Mouse (Mus musculus): Measurements from ENCODE around the gene Cdk5. TPM values are rescaled to one million over a fixed set of nuclear protein-coding genes. Genes with fewer than 3 reads are reported as not detected.

The Cdk5 gene
- 53.5 and 59.5 TPM in 2 replicates for polyA plus RNA-seq (2015; fragmentation: Nextera tagmentation; extraction: Ambion mirVana)

DNA sequence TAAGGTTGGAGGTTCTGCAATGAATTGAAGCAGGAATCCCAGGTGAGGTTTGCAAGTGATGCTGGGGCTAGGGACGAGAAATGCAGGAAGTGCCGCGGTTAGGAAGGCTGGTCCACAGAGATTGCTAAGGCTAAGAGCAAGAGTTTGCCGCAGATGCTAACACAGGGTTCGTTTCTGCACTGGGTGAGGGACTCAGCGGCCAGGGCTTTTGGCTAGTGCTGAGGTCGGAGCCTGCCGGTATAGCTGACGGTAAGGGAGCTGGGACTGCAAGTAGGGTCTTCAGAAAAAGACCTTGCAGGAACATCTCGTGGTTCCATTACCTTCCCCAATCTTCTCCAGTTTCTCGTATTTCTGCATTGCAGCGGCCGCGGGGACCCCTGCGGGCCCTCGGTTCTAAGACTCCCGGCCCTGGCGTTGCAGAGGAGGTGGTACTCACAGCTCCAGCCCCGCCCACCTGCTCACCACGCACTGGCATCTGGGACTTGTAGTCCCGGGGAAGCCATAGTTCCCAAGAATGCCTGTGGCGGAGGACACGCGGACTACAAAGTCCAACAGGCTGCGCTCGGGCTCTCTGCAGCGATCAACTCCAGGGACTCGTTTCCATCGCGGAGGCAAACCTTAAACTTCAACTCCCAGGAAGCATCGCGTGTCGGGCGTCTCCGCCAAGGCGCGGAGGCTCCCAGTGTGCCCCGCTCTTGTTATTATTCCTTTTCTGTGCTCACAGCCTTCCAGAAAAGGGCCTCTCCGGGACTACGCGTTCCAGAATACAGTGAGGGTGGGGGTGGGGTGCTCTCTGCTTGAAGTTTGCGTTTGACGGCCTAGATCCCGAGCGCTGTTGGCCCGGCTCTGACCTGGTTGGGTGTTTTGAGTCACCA, at the start of gene Cdk5, which contains the start of gene Slc4a2:
Gene Cdk5 (minus strand): TSS at position 402 of the 875 bp plus-strand sequence.
Gene Slc4a2 (plus strand): TSS at position 709 of the 875 bp plus-strand sequence.
- H3K4me3 ChIP-seq = peak within 1 kb of the TSS; percentile 70
- no peaks in the 10 kb centered on the region for H3K9me3 ChIP-seq
- ATAC-seq (ENCODE audit: low FRiP score, low read depth) = peak; percentile 94
- no peaks in the 10 kb centered on the region for H3K27me3 ChIP-seq
- peak within 1 kb of the TSS; percentile 91 for H3K27ac ChIP-seq
- H3K9ac ChIP-seq = peak within 1 kb of the TSS; percentile 83
- H3K36me3 ChIP-seq = peaks cover 30% of the 10 kb centered on the region
- peak within 1 kb of the TSS; percentile 95 for H3K4me2 ChIP-seq (replicated peaks)
- peaks cover 49% of the 10 kb centered on the region for H3K4me1 ChIP-seq
- WGBS = under 1% methylated on average over 46 of the region's 46 CpGs

GRCm38 (mm10) chr5:24470600-24470999, 47.3 kb upstream of the Cdk5 start:
- peaks cover 26% of the 10 kb centered on the region for H3K27me3 ChIP-seq
- H3K9me3 ChIP-seq = no peaks in the 10 kb centered on the region
- no peak for ATAC-seq (ENCODE audit: low FRiP score, low read depth)
- peaks cover 43% of the 10 kb centered on the region for H3K4me1 ChIP-seq
- no peaks in the 10 kb centered on the region; the same call in 1 of the 2 replicates for H3K36me3 ChIP-seq
- 9% methylated on average over 5 of the region's 5 CpGs for WGBS
- no peak overlapping the region for H3K4me2 ChIP-seq (replicated peaks)
- no peak overlapping the region for H3K4me3 ChIP-seq
- no peak overlapping the region for H3K9ac ChIP-seq
- H3K27ac ChIP-seq = no peak overlapping the region

- Histone ChIP-seq H3K4me1 (peaks cover 6% of the 10 kb centered on the region; the same call in 1 of the 2 replicates), H3K27me3 (no peaks in the 10 kb centered on the region), H3K4me3 (no peak overlapping the region), H3K27ac (no peak overlapping the region), H3K9ac (no peak overlapping the region), H3K36me3 (peaks cover 14% of the 10 kb centered on the region), H3K9me3 (no peaks in the 10 kb centered on the region), H3K4me2 (replicated peaks) (no peak overlapping the region)
- no peak for ATAC-seq (ENCODE audit: low FRiP score, low read depth)
- WGBS = 72% methylated on average over 12 of the region's 12 CpGs
Observed at GRCm38 (mm10) chr5:24466762-24467161, 43.4 kb upstream of the Cdk5 start.

- ATAC-seq (ENCODE audit: low FRiP score, low read depth) = no peak
- peaks cover 39% of the 10 kb centered on the region for H3K36me3 ChIP-seq
- peak overlapping the region; percentile 16; the same call in 1 of the 2 replicates for H3K27ac ChIP-seq
- 0 out of 2 replicates have a peak, but pooled peaks cover 3% of the 10 kb centered on the region for H3K9me3 ChIP-seq
- no peaks in the 10 kb centered on the region for H3K27me3 ChIP-seq
- H3K9ac ChIP-seq = 0 out of 2 replicates have a peak overlapping the region, but pooled peaks have one; percentile 48
- H3K4me3 ChIP-seq = no peak overlapping the region
- peaks cover 44% of the 10 kb centered on the region for H3K4me1 ChIP-seq
- H3K4me2 ChIP-seq (replicated peaks) = peak overlapping the region; percentile 100
- WGBS = 70% methylated on average over 7 of the region's 7 CpGs
Observed at GRCm38 (mm10) chr5:24455613-24456012, 32.3 kb upstream of the Cdk5 start.

DNA sequence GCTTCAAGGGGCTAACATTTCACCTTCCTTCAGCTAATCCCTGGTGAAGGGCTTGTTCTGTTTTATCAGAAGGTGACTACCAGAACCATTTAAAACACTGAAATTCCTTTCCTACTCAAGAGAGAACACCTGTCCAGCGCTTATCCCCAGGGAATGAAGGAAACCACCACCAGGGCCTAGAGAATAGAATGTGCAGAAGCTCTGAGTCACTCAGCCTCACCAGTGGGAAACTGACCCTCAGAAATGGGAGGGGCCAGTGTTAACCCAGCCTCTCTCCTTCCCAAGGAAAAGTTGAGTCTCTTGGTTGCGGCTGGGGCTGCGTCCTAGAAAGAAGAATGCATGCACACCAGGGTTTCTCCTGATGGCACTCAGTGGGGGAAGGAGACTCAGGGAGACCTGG, 31.7 kb upstream of the Cdk5 start:
- no peak for ATAC-seq (ENCODE audit: low FRiP score, low read depth)
- Histone ChIP-seq H3K9ac (peak overlapping the region; percentile 8; the same call in 1 of the 2 replicates), H3K9me3 (0 out of 2 replicates have a peak, but pooled peaks cover 3% of the 10 kb centered on the region), H3K27ac (0 out of 2 replicates have a peak overlapping the region, but pooled peaks have one; percentile 44), H3K4me3 (no peak overlapping the region), H3K4me1 (peaks cover 44% of the 10 kb centered on the region), H3K4me2 (replicated peaks) (peak overlapping the region; percentile 100), H3K36me3 (peaks cover 35% of the 10 kb centered on the region), H3K27me3 (no peaks in the 10 kb centered on the region)
- 63% methylated on average over 3 of the region's 3 CpGs for WGBS

DNA sequence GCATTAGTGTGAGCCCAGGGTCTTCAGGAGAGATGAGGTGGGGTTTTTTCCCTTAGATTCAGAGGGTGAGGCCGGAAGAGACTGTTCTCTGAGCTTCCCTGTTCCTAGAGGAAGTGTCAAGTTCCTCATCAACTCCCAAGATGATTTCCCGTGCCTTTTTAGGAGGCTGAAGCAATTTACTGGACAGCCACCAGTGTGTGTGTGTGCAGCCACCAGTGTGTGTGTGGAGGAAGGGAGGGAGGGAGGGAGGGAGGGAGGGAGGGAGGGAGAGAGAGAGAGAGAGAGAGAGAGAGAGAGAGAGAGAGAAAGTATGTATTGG, 30.6 kb upstream of the Cdk5 start:
- Histone ChIP-seq H3K9ac (peak overlapping the region; percentile 95), H3K4me1 (peaks cover 44% of the 10 kb centered on the region), H3K27me3 (no peaks in the 10 kb centered on the region), H3K36me3 (peaks cover 31% of the 10 kb centered on the region), H3K9me3 (0 out of 2 replicates have a peak, but pooled peaks cover 3% of the 10 kb centered on the region), H3K4me3 (peak overlapping the region; percentile 94), H3K4me2 (replicated peaks) (peak overlapping the region; percentile 100), H3K27ac (no peak overlapping the region)
- no peak for ATAC-seq (ENCODE audit: low FRiP score, low read depth)
- 6% methylated on average over 2 of the region's 2 CpGs for WGBS

DNA sequence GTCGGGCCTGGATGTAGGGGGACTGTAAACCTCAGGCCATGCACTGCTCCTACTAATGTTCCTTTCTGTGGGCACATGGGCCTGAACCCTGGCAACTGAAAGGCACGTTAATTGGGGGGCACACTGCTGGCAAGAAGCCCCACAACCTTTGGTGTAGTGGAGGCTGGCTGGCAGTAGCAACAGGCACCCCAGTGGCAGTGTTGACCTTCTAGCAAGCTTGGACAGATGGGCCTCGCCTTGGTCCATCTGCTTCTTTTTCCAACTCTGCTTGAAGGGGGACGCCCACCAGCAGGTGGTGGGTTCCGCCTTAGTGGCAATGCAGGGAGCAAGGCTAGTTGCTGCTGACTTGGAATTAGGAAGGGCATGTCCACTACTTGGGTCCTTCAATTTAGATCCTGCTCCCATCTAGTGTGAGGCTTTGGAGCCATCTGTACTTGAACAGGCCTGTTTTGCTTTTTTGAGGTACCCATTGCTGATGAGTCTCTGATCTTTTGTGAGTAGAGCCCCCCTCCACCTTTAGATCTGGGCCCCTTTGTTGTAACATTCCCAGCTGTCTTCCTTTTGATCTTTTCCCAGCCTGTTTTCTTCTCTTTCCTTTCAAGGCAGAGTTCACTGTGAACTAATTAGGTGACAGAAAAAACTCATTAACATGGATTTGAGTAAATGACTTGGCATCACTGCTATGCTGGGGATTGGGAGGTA, 30.1 kb upstream of the Cdk5 start:
- H3K9ac ChIP-seq = peak overlapping the region; percentile 95
- H3K27ac ChIP-seq = peak overlapping the region; percentile 91; the same call in 1 of the 2 replicates
- no peaks in the 10 kb centered on the region for H3K27me3 ChIP-seq
- H3K36me3 ChIP-seq = peaks cover 26% of the 10 kb centered on the region
- H3K4me1 ChIP-seq = peaks cover 44% of the 10 kb centered on the region
- WGBS = 8% methylated on average over 5 of the region's 5 CpGs
- H3K4me2 ChIP-seq (replicated peaks) = peak overlapping the region; percentile 100
- no peak for ATAC-seq (ENCODE audit: low FRiP score, low read depth)
- peak overlapping the region; percentile 94 for H3K4me3 ChIP-seq
- H3K9me3 ChIP-seq = 0 out of 2 replicates have a peak, but pooled peaks cover 3% of the 10 kb centered on the region

DNA sequence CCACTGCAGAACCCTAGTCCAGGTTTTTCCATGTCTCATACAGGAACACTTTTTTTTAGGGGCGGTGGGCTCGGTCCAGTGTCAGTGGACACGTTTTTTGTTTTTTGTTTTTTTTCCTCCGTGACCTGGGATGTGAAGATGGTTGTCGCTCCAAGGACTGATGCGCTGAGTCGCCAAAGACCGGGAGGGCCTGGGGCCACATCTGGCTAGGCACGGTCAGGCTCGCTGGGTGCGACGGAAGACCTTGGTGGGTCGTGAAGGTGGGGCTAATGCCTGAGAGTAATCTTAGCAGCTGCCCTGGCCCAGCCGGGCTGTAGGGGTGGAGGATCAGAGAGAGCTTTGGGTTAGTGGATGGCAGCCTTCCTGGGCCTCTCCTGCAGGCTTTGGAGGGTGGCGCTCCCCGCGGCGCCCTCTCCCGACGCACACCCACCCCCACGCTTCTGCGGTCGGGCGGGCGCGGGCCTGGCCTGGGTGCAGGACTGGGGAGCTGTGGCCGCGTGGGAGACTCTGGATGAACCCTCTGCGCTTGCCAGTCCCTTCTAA, 29.4 kb upstream of the Cdk5 start:
- Histone ChIP-seq H3K4me1 (peaks cover 49% of the 10 kb centered on the region), H3K4me2 (replicated peaks) (peak overlapping the region; percentile 100), H3K9ac (peak overlapping the region; percentile 95), H3K9me3 (0 out of 2 replicates have a peak, but pooled peaks cover 3% of the 10 kb centered on the region), H3K4me3 (peak overlapping the region; percentile 94), H3K27me3 (no peaks in the 10 kb centered on the region), H3K27ac (peak overlapping the region; percentile 91), H3K36me3 (peaks cover 19% of the 10 kb centered on the region)
- peak; percentile 30; the same call in 1 of the 2 replicates for ATAC-seq (ENCODE audit: low FRiP score, low read depth)
- 0% methylated on average over 29 of the region's 29 CpGs for WGBS

DNA sequence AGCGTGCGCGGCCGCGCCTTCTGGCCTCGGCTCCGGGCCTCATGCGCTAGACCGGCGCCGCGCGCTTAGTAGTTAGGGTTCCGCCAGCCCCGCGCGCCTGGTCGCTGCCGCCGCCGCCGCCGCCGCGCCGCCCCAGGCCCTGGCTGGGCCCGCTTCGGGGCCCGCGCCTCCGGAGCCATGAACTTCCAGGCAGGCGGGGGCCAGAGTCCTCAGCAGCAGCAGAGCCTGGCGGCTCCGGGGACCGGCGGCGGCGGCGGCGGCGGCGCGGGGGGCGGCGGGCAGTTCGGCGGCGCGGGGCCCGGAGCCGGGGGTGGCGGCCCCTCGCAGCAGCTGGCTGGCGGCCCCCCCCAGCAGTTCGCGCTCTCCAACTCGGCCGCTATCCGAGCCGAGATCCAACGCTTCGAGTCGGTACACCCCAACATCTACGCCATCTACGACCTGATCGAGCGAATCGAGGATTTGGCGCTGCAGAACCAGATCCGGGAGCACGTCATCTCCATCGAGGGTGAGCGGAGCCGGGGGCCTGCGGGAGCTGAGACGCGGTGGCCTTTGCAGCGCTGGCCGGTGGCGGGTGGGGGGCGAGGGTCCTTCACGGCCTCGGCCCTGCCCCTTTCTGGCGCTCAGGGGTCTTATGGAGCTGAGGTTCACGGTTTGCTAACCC, 28.8 kb upstream of the Cdk5 start, which contains the start of gene Agap3:
Gene Agap3 (plus strand): TSS at position 148 of the 661 bp plus-strand sequence.
- under 1% methylated on average over 65 of the region's 85 CpGs for WGBS

DNA sequence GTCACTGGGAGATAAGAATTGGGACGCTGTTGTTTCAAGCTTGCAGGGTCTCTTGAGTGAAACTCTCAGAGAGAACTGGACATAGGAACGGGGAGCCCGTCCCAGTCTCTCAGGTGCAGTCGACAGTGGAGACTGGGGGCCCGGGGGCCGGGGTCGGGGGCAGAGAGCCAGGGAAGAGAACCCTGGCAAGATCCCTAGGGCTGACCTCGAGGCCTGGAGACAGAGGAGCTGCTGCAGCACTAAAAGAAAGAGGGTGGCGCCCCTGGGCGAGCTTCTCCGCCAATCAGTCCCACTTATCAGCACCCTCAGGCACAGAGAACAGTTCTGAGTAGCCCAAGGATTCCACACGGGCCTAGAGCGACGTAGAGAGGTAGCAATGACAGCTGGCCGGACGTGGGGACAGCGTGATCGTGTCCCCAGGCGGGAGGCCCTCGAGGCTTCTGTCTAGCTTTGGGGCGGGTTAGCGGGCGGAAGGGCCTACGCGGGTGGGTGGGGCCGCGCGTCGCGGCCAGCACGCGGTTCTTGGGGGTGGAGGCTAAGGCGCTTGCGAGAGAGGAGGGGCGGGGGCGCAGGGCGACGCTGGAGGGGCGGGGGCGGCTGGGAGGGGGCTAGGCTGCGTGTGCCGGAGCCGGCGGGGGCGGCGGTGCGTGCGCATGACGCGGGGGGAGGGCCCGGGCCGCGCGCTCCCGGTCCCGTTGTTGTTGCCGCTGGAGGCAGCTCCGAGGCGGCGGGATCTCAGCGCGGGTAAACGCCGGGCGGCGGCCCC, 28.1 kb upstream of the Cdk5 start:
- Histone ChIP-seq H3K4me3 (peak overlapping the region; percentile 94), H3K9ac (peak overlapping the region; percentile 95), H3K27me3 (no peaks in the 10 kb centered on the region), H3K36me3 (peaks cover 9% of the 10 kb centered on the region), H3K4me2 (replicated peaks) (peak overlapping the region; percentile 100), H3K9me3 (no peaks in the 10 kb centered on the region), H3K27ac (peak overlapping the region; percentile 91), H3K4me1 (peaks cover 58% of the 10 kb centered on the region)
- ATAC-seq (ENCODE audit: low FRiP score, low read depth) = peak; percentile 71
- WGBS = 3% methylated on average over 52 of the region's 66 CpGs

More for the DNA sequence above, 28.8 kb upstream of the Cdk5 start, which contains the start of gene Agap3:
- H3K4me3 ChIP-seq = peak within 1 kb of the TSS; percentile 94
- H3K36me3 ChIP-seq = peaks cover 13% of the 10 kb centered on the region
- peak within 1 kb of the TSS; percentile 91 for H3K27ac ChIP-seq
- peaks cover 52% of the 10 kb centered on the region for H3K4me1 ChIP-seq
- peak within 1 kb of the TSS; percentile 100 for H3K4me2 ChIP-seq (replicated peaks)
- peak within 1 kb of the TSS; percentile 95 for H3K9ac ChIP-seq
- no peaks in the 10 kb centered on the region for H3K9me3 ChIP-seq
- peak; percentile 58 for ATAC-seq (ENCODE audit: low FRiP score, low read depth)
- no peaks in the 10 kb centered on the region for H3K27me3 ChIP-seq

Data from limb, embryonic 13.5 days (tissue).